Mouse (Mus musculus): ENCODE measurements at regions not wholly inside any gene's neighbourhood (a gene's known extent, or its start where the extent isn't known, plus 50 kb on each side); places are given as distances from the start of the nearest gene placed in this dataset.

GRCm38 (mm10) chrX:158745766-158746541 is 464.2 kb upstream of the Rps6ka3 start:
- DNase-seq (no peak), ATAC-seq (no peak)
- Histone ChIP-seq H3K4me1 (ENCODE audit: insufficient read depth) (no peaks in the 10 kb centered on the region), H3K27ac (ENCODE audit: low read depth, low read length) (no peak overlapping the region), H3K9me3 (ENCODE audit: low read length) (no peaks in the 10 kb centered on the region), H3K27me3 (ENCODE audit: insufficient read depth, low read length) (no peaks in the 10 kb centered on the region), H3K4me2 (ENCODE audit: low read depth) (no peak overlapping the region), H3K9ac (no peak overlapping the region), H3K4me3 (ENCODE audit: low read depth, low read length) (no peak overlapping the region), H3K36me3 (ENCODE audit: insufficient read depth) (no peaks in the 10 kb centered on the region)
- 67% methylated on average over 3 of the region's 3 CpGs for WGBS
- no peak for TF ChIP-seq CTCF (IDR thresholded peaks at IDR 0.05; ENCODE audit: low read depth)
